Mouse (Mus musculus) megakaryocyte, embryonic 14.5 days (primary cell): ENCODE data around the gene Pnp.

Source experiments
- FLI1 ChIP-seq: IDR thresholded peaks from 2 replicates; pipeline ENCODE4 v1.6.1; 2012; ENCODE audit warnings: low read length, inconsistent platforms, mixed read lengths
- GATA1 ChIP-seq: IDR thresholded peaks from 3 replicates; pipeline ENCODE4 v1.6.1; 2012; ENCODE audit warnings: mixed read lengths, low read length, inconsistent platforms, borderline replicate concordance

DNA sequence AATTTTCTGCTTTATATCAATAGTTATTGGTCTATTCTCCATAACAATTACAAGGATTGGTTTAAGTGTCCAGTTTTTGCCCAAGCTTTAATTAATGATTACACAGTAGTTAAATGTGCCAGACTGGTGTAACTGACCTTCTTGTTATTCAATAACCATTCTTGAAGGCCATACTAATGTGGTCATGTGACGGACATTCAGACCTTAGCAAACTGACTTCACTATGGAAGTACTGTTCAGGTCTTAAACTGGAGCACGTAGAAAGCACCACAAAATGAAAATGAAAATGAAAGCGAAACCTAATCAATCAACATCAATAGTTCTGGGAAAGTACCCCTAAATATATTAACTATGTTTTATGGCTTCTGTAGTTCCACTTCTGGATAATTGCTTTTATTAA is 60.2 kb downstream of the Pnp start:
- TF ChIP-seq GATA1 (no peak), FLI1 (no peak)
